Mouse (Mus musculus) layer of hippocampus, postnatal 36 days (tissue): Measurements from ENCODE around the gene Celf1. TPM values are rescaled to one million over a fixed set of nuclear protein-coding genes. Genes with fewer than 3 reads are reported as not detected.
A peak's percentile ranks its signal among the peaks of the same experiment; 100 is the strongest.
"Not testable (repeated sequence)": the region's sequence is repeated elsewhere in the genome, so short reads cannot be mapped to it uniquely, and the experiment has no call there.

Experiments used
- DNase-seq, 2 experiments: peaks; one replicate each; pipeline ENCODE4 v3.0.0; 2022
- total RNA-seq, 2 experiments: library from RNA; stranded (reverse); gene quantifications; 2 replicates each; pipeline ENCODE4 v1.2.3; 2021

Gene Celf1
- total RNA-seq: 100 to 1,000 TPM; 148 to 152 TPM

- DNase-seq: peak; percentile 77 to 83
These were observed at the start of gene Celf1 for GRCm38 (mm10) chr2:90940233-90941229. TSS of gene Celf1 (plus strand) at chr2:90940382.

DNA sequence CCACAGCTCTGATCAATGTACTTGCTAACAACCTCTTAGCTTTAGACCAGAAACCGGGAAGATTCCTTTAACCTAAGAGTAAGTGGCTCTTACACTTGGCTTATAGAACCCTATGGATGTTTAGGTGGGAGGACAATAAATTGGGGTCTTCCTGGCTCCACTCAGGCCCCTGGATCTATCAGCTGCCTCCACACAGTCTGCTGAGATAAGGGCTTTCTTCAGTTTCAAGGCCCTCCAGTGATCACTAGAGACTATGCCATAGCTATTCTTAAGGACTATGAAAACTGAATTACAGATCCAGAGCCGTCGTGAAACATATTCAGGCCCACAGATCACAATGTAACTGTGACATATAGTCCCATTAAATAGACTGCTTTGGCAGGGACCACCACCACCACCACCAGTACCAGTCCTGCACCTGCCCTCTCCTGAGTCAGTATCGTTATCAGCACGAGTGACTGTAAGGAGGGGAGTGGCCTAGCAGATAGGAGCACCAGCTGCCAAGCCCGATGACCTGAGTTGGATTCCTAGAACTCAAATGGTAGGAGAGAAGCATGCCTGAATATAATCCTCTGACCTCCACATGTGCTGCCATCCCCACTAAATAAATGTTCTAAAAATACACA is 46.4 kb upstream of the Celf1 start:
- DNase-seq: no peak

GRCm38 (mm10) chr2:90894299-90894677 is 45.9 kb upstream of the Celf1 start:
- not testable (repeated sequence) for DNase-seq

GRCm38 (mm10) chr2:90903398-90903797 is 36.8 kb upstream of the Celf1 start:
- no peak for DNase-seq

GRCm38 (mm10) chr2:90904076-90904855 is 35.9 kb upstream of the Celf1 start, which contains the start of the genes Kbtbd4 and Ndufs3:
TSS of gene Kbtbd4 (plus strand) at chr2:90904740.
TSS of gene Ndufs3 (minus strand) at chr2:90904827.
- peak; percentile 86 to 87 for DNase-seq

DNA sequence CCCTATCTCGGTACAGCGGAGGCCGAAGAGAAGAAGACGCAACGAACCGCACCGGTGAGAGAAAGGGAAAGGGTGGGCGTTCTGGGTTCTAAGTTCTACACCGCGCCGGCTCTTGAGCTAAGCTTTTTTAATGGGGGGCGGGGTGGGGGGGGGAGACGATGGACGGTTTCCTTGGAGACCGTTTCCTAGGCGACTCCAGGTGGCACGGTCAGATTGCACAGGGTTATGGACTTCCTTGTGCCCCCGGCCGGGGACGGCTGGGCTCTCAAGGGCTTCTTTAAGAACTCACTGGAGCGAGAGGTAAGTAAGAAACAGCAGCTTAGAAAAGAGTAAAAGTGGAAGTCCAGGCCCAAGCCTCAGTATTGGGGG is 35.3 kb upstream of the Celf1 start:
- no peak for DNase-seq

DNA sequence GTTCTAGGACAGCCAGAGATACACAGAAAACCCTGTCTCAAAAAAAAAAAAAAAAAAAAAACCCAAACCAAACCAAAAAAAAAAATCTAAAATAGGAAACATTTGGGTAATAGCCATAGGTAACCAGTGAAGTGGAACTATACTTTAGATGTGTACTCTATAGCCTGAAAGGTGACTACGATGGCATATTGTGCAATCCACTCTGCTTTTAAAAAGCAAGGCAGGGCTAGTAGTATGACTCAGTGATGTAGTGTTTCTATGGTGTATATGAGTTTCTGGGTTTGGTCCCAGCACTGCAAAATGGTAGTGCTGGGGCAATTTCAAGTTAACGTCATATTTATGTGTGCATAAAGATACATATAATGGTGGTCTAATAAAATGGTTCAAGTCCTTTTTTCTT is 33.5 kb upstream of the Celf1 start:
- no peak for DNase-seq

DNA sequence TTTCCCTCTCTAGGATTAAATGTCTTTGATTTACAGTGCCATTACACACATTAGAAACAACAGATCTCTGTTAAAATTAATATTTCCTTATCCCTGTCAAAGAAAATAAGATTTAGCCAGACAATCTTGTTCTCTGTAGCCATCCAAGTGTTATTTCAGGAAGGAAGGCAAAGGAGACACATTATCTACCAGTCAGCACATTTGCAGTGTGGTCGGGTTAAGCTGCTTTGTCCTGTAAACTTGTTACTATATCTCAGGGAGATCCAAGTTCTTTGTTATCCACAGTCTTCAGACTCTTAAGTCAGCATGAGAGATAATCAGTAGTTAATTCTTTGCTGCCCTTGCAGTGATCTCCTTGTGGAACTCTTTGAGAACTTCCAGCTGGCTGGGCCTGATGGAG is 29.3 kb upstream of the Celf1 start:
- DNase-seq: no peak

- no peak for DNase-seq
These were observed 28.5 kb upstream of the Celf1 start for GRCm38 (mm10) chr2:90911668-90912067.

DNA sequence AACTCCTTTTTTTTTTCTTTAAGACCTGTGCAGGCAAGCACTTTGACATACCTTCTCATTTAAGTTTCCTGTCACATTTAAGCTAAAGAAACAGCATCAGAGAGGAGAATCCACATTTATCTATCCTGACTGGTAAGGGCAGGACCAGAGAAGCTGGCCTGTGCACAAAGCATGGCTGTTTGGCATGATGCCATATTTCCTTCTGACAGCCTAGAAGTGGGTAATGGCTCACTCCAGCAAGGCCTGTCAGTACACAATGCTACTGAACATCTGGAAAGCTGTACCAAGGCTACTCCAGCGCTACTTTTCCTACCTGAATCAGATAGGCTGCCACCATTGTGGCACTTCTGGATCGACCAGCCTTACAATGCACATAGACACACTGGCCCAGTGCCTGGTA is 26.5 kb upstream of the Celf1 start:
- no peak for DNase-seq

GRCm38 (mm10) chr2:90915516-90915915 is 24.7 kb upstream of the Celf1 start:
- DNase-seq: no peak

GRCm38 (mm10) chr2:90916560-90917232 is 23.5 kb upstream of the Celf1 start:
- DNase-seq: no peak

DNA sequence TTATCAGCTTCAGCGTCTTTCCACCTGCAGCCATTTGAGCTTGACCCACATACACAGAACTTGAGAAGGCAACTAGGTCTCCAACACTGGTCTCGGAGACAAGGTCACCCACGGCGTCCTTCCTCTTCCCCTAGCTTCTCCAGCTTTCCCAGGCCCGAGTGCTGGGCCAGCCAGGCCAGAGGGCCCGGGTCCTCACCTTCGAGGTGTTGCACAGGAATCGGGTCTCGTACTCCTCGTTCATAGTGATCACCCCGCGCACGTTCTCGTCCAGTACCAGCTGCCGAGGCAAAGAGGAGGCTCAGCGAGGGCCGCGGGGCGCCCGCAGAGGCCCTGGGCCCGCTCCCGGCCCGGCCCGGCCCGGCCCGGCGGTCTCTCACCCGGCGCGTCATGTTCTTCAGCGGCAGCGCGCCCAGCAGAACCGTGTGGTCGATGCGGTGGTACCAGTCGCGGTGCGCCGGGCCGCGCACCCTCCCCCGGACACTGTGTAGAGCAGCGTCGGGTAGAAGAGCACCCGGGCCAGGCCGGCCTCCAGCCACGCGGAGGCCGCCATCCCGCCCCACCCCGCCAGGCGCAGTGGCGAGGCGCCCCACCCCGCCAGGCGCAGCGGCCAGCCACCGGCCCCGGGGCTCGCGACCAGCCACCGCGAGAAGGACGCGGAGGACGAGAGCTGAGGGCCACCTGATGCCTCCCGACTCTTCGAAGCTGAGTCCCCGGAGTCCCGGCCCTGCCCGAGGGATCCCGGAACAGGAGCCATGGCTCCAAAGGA is 22.8 kb upstream of the Celf1 start:
- DNase-seq: peak; percentile 57 to 59

GRCm38 (mm10) chr2:90917999-90918698 is 22.0 kb upstream of the Celf1 start:
- DNase-seq: no peak

GRCm38 (mm10) chr2:90921178-90921577 is 19.0 kb upstream of the Celf1 start:
- DNase-seq: no peak

- no peak for DNase-seq
These were observed 17.5 kb upstream of the Celf1 start for GRCm38 (mm10) chr2:90922636-90923035.

- DNase-seq: no peak
These were observed 11.6 kb upstream of the Celf1 start for GRCm38 (mm10) chr2:90928566-90928965.

- DNase-seq: no peak
These were observed 8.4 kb upstream of the Celf1 start for GRCm38 (mm10) chr2:90931829-90932228.

DNA sequence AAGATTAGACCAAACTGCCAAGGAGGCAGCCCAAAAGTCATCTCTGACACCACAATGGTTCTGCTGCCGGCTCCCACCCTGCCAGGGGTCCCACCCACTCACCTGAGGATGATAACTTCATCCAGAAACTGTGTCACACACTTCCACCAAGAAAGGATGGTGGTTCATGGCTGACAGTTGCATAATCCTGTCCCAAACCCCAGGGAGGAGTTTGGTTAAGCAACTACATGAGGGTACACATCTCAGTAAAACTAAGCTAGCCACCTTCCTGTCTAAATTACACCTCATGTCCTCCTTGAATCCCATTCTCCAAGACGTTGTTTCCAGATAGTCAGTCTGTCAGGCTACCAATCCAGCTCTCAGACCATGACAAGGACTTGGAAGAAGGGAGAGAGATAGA is 7.9 kb upstream of the Celf1 start:
- DNase-seq: no peak

- no peak for DNase-seq
These were observed 1.8 kb upstream of the Celf1 start for GRCm38 (mm10) chr2:90938362-90938761.

DNA sequence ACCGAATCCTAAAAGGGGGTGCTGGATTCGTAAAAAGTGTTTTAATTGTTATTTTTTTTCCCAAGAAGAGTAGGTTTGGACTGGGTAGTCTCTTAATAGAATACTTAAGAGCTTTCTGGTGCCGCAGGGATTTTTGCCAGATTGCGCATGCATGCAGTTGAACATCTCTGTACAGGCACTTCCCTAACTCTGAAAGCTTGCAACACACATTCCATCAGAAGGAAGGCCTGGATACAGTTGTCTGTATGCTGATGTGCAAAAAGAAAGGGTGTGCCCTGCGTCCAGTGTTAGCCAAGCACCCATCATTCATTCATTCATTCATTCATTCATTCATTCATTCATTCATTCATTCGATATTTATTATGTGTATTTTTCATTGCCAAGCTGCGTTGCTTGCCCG is 432 bp upstream of the Celf1 start:
- DNase-seq: no peak
